Mouse (Mus musculus): ENCODE data around the gene Actb. TPM values are rescaled to one million over a fixed set of nuclear protein-coding genes. Genes with fewer than 3 reads are reported as not detected.

Actb gene
- 8,303 TPM for total RNA-seq (2023)

GRCm38 (mm10) chr5:142906532-142907047 lies at the start of gene Actb:
TSS of gene Actb (minus strand) at chr5:142906754.

GRCm38 (mm10) chr5:142894918-142895613 lies 11.5 kb downstream of the Actb start, which contains the start of gene Fbxl18:
TSS of gene Fbxl18 (minus strand) at chr5:142895421.

Other genes starting within 250 kb of the Actb start
- 0.43 TPM for gene Slc29a4, start 214.2 kb downstream of the Actb start, total RNA-seq (2023)
- 99.5 TPM for gene Tnrc18, start 89.1 kb downstream of the Actb start, total RNA-seq (2023)
- gene Fbxl18, start 11.3 kb downstream of the Actb start, total RNA-seq (2023) = 7.7 TPM
- gene Fscn1, start 53.6 kb upstream of the Actb start, total RNA-seq (2023) = 1.2 TPM
- gene Rnf216, start 206.2 kb upstream of the Actb start, total RNA-seq (2023) = 9.7 TPM
- gene Olfr718-ps1, start 240.8 kb upstream of the Actb start, total RNA-seq (2023) = 0.31 TPM

Data from CD8-positive naive resting alpha-beta T cell, adult 57 days (primary cell).